ENCODE assay signal across 9 mouse cellular contexts in genomic region chr4:133083991-133084861, GRCm38 (mm10). TPM values are rescaled to one million over a fixed set of nuclear protein-coding genes. Genes with fewer than 3 reads are reported as not detected.
DNase-seq lines count a peak whose midpoint lies in the region; ATAC-seq and TF ChIP-seq lines count a peak whose summit lies in the region.
"Had no signal": no experiment of that assay in that cellular context is flagged by ENCODE, and none has a peak within 500 bp of the region (broad histone marks: within the 10 kb centered on the region; RNA-seq: fewer than 3 reads in every experiment).

No protein-coding gene starts in this region.

- H3K9me3 ChIP-seq in megakaryocyte, embryonic 14.5 days, result no peaks in the 10 kb centered on the region
- H3K9me3 ChIP-seq in lung, embryonic 15.5 days, result no peaks in the 10 kb centered on the region

- 13% methylated on average over 3 of the region's 3 CpGs for WGBS in lung, embryonic 15.5 days

- peak; percentile 89 to 94 for DNase-seq in cerebellum, postnatal 10 days
- peak; percentile 74 for DNase-seq in heart, adult 8-10 months (ENCODE audit: low spot score)
- peak; percentile 94 for DNase-seq in kidney, adult 11 months
- no peak for DNase-seq in B cell, adult 2 months

- ATAC-seq in megakaryocyte, adult 5-6 weeks (ENCODE audit: poor library complexity, severe bottlenecking), result no peak
- ATAC-seq in lung, embryonic 15.5 days (ENCODE audit: borderline replicate concordance, extremely low read depth, low FRiP score, low TSS enrichment), result peak; percentile 66

- H3K4me1 ChIP-seq in megakaryocyte, embryonic 14.5 days, result peaks cover 62% of the 10 kb centered on the region
- H3K4me1 ChIP-seq in lung, embryonic 15.5 days, result peaks cover 59% of the 10 kb centered on the region
- peaks cover 16% of the 10 kb centered on the region for H3K4me1 ChIP-seq in testis, adult 2 months (ENCODE audit: control insufficient read depth, insufficient read depth, low read length)

- H3K4me3 ChIP-seq in megakaryocyte, embryonic 14.5 days (replicated peaks), result peak overlapping the region; percentile 70
- peak overlapping the region; percentile 42 for H3K4me3 ChIP-seq in lung, embryonic 15.5 days
- no peak overlapping the region for H3K4me3 ChIP-seq in testis, adult 2 months (ENCODE audit: control insufficient read depth, low read depth, low read length)

- H3K9ac ChIP-seq in lung, embryonic 15.5 days, result peak overlapping the region; percentile 43; the same call in 1 of the 2 replicates
- H3K9ac ChIP-seq: liver, embryonic 14.5 days had no signal

- peak overlapping the region; percentile 87 for H3K27ac ChIP-seq in lung, embryonic 15.5 days
- H3K27ac ChIP-seq in testis, adult 2 months (ENCODE audit: control insufficient read depth, insufficient read depth, low read depth, low read length), result peak overlapping the region; percentile 45; the same call in 1 of the 2 replicates
- H3K27ac ChIP-seq: liver, embryonic 14.5 days had no signal

- TF ChIP-seq CTCF in testis, adult 2 months (IDR thresholded peaks at IDR 0.05; ENCODE audit: control insufficient read depth, insufficient read depth, insufficient replicate concordance, low read depth, low read length), result no peak

- peaks cover 23% of the 10 kb centered on the region for H3K36me3 ChIP-seq in megakaryocyte, embryonic 14.5 days (replicated peaks; ENCODE audit: low read length)
- peaks cover 10% of the 10 kb centered on the region; the same call in 1 of the 2 replicates for H3K36me3 ChIP-seq in lung, embryonic 15.5 days
- no peaks in the 10 kb centered on the region for H3K36me3 ChIP-seq in testis, adult 2 months (ENCODE audit: control insufficient read depth, insufficient read depth, low read length)

- peak overlapping the region; percentile 92 for H3K4me2 ChIP-seq in lung, embryonic 15.5 days

- H3K27me3 ChIP-seq in megakaryocyte, embryonic 14.5 days (replicated peaks), result peaks cover 30% of the 10 kb centered on the region
- H3K27me3 ChIP-seq in lung, embryonic 15.5 days, result no peaks in the 10 kb centered on the region
- H3K27me3 ChIP-seq in testis, adult 2 months (ENCODE audit: control insufficient read depth, insufficient read depth, low read length), result no peaks in the 10 kb centered on the region

- no peak for TF ChIP-seq POLR2A in testis, adult 2 months (IDR thresholded peaks at IDR 0.05; ENCODE audit: control insufficient read depth, low read depth, low read length)

RNA-seq across cellular contexts. Expression of gene Wasf2, which starts 46.1 kb away (rescaled TPM):
- 43.7 and 76.2 TPM in 2 replicates for polyA plus RNA-seq in megakaryocyte, embryonic 14.5 days (2012; ENCODE audit: insufficient read depth, low replicate concordance)
- 226 and 236 TPM in 2 replicates for total RNA-seq in megakaryocyte, adult 5-6 weeks (2015)
- total RNA-seq in megakaryocyte, adult 5-6 weeks (2017), result 56.9 and 75.4 TPM in 2 replicates
- 10 to 100 TPM; 64.1 to 87.2 (median 71.5) TPM for total RNA-seq in heart, adult 8-10 months (2022)
- polyA plus RNA-seq in lung, embryonic 15.5 days (2015; fragmentation: Nextera tagmentation; extraction: Ambion mirVana), result 120 and 136 TPM in 2 replicates
- 156 and 195 TPM in 2 replicates for polyA plus RNA-seq in testis, adult 2 months (2012; rRNA removed)

Comparison
In these comparisons a context has a peak if more than half of its experiments do, and no peak if none do; other contexts are left out.
1. DNase-seq: peak in cerebellum, postnatal 10 days (2 of 2), heart, adult 8-10 months (single experiment) and kidney, adult 11 months (single experiment); none in B cell, adult 2 months (0 of 2).